Mouse (Mus musculus): ENCODE measurements around the gene Kcnma1.
A peak's percentile ranks its signal among the peaks of the same experiment; 100 is the strongest.

The Kcnma1 gene

GRCm38 (mm10) chr14:23525910-23526309, 488.4 kb downstream of the Kcnma1 start:
- no peak for DNase-seq (ENCODE audit: low read depth)

GRCm38 (mm10) chr14:23523825-23524491, 490.3 kb downstream of the Kcnma1 start:
- DNase-seq (ENCODE audit: low read depth), result peak; percentile 50

- peak; percentile 52 for DNase-seq (ENCODE audit: low read depth)
These were observed 491.6 kb downstream of the Kcnma1 start for GRCm38 (mm10) chr14:23522606-23523159.

- DNase-seq (ENCODE audit: low read depth), result peak; percentile 7
These were observed 493.1 kb downstream of the Kcnma1 start for GRCm38 (mm10) chr14:23521080-23521684.

GRCm38 (mm10) chr14:23517374-23517773, 496.9 kb downstream of the Kcnma1 start:
- DNase-seq (ENCODE audit: low read depth), result no peak

- DNase-seq (ENCODE audit: low read depth), result no peak
These were observed 504.5 kb downstream of the Kcnma1 start for GRCm38 (mm10) chr14:23509792-23510191.

GRCm38 (mm10) chr14:23502236-23502790, 512.0 kb downstream of the Kcnma1 start:
- no peak for DNase-seq (ENCODE audit: low read depth)

- DNase-seq (ENCODE audit: low read depth), result no peak
These were observed 517.5 kb downstream of the Kcnma1 start for GRCm38 (mm10) chr14:23496801-23497200.

- no peak for DNase-seq (ENCODE audit: low read depth)
These were observed 518.0 kb downstream of the Kcnma1 start for GRCm38 (mm10) chr14:23496236-23496740.

- peak; percentile 75 for DNase-seq (ENCODE audit: low read depth)
These were observed 519.8 kb downstream of the Kcnma1 start for GRCm38 (mm10) chr14:23494496-23494800.

GRCm38 (mm10) chr14:23493750-23494495, 520.4 kb downstream of the Kcnma1 start:
- DNase-seq (ENCODE audit: low read depth), result peak; percentile 47

GRCm38 (mm10) chr14:23492581-23493360, 521.5 kb downstream of the Kcnma1 start:
- DNase-seq (ENCODE audit: low read depth), result peak; percentile 5

GRCm38 (mm10) chr14:23491359-23491758, 522.9 kb downstream of the Kcnma1 start:
- DNase-seq (ENCODE audit: low read depth), result no peak

GRCm38 (mm10) chr14:23486687-23487086, 527.6 kb downstream of the Kcnma1 start:
- no peak for DNase-seq (ENCODE audit: low read depth)

GRCm38 (mm10) chr14:23485802-23486500, 528.3 kb downstream of the Kcnma1 start:
- no peak for DNase-seq (ENCODE audit: low read depth)

GRCm38 (mm10) chr14:23475129-23475528, 539.2 kb downstream of the Kcnma1 start:
- no peak for DNase-seq (ENCODE audit: low read depth)

GRCm38 (mm10) chr14:23470071-23470470, 544.2 kb downstream of the Kcnma1 start:
- no peak for DNase-seq (ENCODE audit: low read depth)

GRCm38 (mm10) chr14:23465135-23465534, 549.2 kb downstream of the Kcnma1 start:
- no peak for DNase-seq (ENCODE audit: low read depth)

- no peak for DNase-seq (ENCODE audit: low read depth)
These were observed 555.7 kb downstream of the Kcnma1 start for GRCm38 (mm10) chr14:23458560-23458959.

GRCm38 (mm10) chr14:23451681-23452080, 562.6 kb downstream of the Kcnma1 start:
- no peak for DNase-seq (ENCODE audit: low read depth)

GRCm38 (mm10) chr14:23437467-23437866, 576.8 kb downstream of the Kcnma1 start:
- DNase-seq (ENCODE audit: low read depth), result no peak
